Mouse (Mus musculus): ENCODE measurements around the gene Necab3.

DNA sequence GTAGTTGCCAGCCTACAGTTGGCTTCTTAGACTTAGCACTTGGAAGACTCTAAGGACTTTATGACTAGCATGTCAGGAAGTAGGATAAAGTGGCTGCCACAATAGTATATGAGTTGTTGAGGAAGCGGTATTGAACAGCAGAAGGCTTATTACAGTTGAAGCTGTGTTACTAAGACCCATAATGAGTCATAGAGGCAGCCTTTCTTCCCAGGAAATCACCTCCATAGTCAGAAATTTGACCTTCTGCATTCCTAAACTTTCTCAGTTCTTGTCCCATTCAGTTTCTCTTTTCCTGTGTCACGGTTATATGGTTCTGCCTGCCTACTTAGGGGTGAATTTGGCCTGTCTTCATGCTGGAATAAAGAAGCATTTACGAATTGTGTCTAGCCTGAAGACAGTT is 41.7 kb downstream of the Necab3 start:
- no peak for TF ChIP-seq CTCF (IDR thresholded peaks at IDR 0.05; ENCODE audit: low read depth, low read length)
- TF ChIP-seq POLR2A (IDR thresholded peaks at IDR 0.05; ENCODE audit: borderline replicate concordance, low read depth, low read length), result no peak

Measured in bone marrow macrophage, adult 2 months (primary cell).